Mouse (Mus musculus) layer of hippocampus, adult 8-10 months (tissue): ENCODE data around the gene Pla2g7. TPM values are rescaled to one million over a fixed set of nuclear protein-coding genes. Genes with fewer than 3 reads are reported as not detected.

Experiments used
- DNase-seq, 2 experiments: peaks; one replicate each; pipeline ENCODE4 v3.0.0; 2022; ENCODE audit warnings: low spot score in 2 of 2
- total RNA-seq, 4 experiments: library from RNA; stranded (reverse); gene quantifications; 2 replicates each; pipeline ENCODE4 v1.2.4; 2022

The Pla2g7 gene
- total RNA-seq, 4 experiments from 2014 or later, result 106 to 115 (median 112) TPM

DNA sequence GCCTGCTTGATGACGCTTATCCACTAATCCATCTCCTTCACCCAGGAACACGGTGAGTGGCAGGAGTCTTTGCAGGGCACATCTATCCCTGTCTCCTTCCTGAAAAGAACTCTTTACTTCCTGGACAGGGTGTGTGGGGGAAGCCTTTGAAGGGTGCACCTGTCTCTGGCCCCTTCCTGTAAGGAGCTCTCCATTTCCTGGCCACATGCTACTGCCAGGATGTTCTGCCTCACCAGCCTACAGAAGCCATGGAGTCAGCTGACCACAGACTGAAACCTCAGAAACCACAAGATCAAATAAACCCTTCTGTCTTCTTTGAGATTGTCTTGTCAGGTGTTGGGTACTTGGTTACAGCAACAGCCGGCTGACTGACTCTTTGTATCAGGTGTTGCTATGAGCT, 77.2 kb downstream of the Pla2g7 start:
- DNase-seq, result no peak

- DNase-seq, result no peak
Measured at GRCm38 (mm10) chr17:43646925-43647324, 79.0 kb downstream of the Pla2g7 start.

- peak in 1 of 2 experiments; percentile 24 for DNase-seq
Measured at GRCm38 (mm10) chr17:43649641-43650436, 81.9 kb downstream of the Pla2g7 start.

DNA sequence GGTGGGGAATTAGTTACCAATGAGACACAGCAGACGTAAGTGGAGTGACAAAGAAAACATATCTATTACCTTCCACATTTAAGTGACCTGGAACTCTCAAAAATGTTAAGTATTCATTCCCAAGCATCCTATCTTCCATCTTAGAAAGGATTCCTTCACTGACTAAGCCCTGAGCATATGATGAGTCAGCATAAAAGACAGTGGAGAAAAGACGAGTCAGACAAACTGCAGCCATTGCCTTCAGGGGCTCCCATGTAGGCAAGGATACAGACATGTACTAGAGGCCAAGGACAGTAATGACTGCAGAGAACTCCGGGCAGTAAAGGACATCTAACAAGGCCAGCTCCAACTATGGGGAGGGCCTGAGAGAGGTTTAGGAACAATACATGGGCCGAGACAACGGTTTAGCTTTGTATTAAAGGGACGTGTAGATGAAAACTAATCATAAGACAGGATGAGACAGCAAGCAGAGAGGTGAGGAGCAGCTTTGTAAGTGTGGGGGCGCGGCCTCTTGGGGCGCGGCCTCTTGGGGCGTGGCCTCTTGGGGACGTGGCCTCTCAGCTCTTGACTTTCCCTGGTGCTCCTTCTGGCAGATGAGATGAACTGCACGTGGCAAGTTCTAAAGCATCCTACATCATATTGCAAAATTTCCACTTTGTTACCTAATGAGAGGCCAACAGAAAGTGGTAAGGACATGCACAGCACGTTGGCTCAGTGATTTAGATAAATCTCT, 83.6 kb downstream of the Pla2g7 start:
- DNase-seq, result no peak

Other genes starting within 250 kb of the Pla2g7 start
- gene Adgrf5, start 207.6 kb upstream of the Pla2g7 start, total RNA-seq, result 10 to 100 TPM; 32.6 to 36.4 (median 34.1) TPM
- gene Mep1a, start 65.3 kb upstream of the Pla2g7 start, total RNA-seq, result not detected
- under 1 TPM in 3 of 4 experiments, not detected in 1; 0.37 to 0.85 (median 0.84) TPM for gene Ankrd66, start 24.5 kb upstream of the Pla2g7 start, total RNA-seq
- under 1 TPM; 0.29 to 0.92 (median 0.41) TPM for gene Tdrd6, start 62.2 kb downstream of the Pla2g7 start, total RNA-seq
- gene Slc25a27, start 99.1 kb downstream of the Pla2g7 start, total RNA-seq, result 10 to 100 TPM; 33.2 to 50.6 (median 39.7) TPM
- gene Cyp39a1, start 99.3 kb downstream of the Pla2g7 start, total RNA-seq, result 1 to 10 TPM in 2 of 4 experiments, under 1 TPM in 2; 0.61 to 1.5 (median 1.1) TPM
- 100 to 1,000 TPM in 2 of 4 experiments, 10 to 100 TPM in 2; 96.1 to 102 (median 98.4) TPM for gene Rcan2, start 233.3 kb downstream of the Pla2g7 start, total RNA-seq